Mouse (Mus musculus) gastrocnemius, postnatal 10 days (tissue): ENCODE measurements around the gene Prdm16. TPM values are rescaled to one million over a fixed set of nuclear protein-coding genes. Genes with fewer than 3 reads are reported as not detected.

Experiments used
- DNase-seq: peaks from one replicate; pipeline ENCODE4 v3.0.0; 2021; ENCODE audit warnings: mixed read lengths
- total RNA-seq, 2 experiments: library from RNA; stranded (reverse); gene quantifications; 2 replicates each; pipeline ENCODE4 v1.2.3; 2021

The Prdm16 gene
- total RNA-seq, 2 experiments from 2014 or later = 2.7 to 4.1 TPM

DNA sequence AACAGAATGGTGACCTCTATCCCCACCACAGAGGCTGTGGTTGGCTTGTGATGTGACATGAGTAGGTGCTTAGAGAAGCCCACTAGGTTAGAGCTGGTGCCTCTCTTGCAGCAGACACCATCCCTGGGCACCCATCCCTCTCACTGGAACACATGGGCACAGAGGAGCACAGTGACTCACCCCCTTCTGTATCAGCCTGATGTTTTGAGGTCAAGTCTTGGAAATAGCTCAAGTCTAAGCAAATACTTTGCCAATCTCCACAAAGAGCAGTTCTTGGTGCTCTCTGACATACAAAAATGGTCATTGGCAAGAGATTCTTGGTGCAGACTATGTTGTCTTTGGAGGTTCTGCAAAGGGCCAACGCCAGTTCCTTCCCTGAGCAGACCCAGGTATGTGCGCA lies 257.8 kb downstream of the Prdm16 start:
- DNase-seq = no peak

DNA sequence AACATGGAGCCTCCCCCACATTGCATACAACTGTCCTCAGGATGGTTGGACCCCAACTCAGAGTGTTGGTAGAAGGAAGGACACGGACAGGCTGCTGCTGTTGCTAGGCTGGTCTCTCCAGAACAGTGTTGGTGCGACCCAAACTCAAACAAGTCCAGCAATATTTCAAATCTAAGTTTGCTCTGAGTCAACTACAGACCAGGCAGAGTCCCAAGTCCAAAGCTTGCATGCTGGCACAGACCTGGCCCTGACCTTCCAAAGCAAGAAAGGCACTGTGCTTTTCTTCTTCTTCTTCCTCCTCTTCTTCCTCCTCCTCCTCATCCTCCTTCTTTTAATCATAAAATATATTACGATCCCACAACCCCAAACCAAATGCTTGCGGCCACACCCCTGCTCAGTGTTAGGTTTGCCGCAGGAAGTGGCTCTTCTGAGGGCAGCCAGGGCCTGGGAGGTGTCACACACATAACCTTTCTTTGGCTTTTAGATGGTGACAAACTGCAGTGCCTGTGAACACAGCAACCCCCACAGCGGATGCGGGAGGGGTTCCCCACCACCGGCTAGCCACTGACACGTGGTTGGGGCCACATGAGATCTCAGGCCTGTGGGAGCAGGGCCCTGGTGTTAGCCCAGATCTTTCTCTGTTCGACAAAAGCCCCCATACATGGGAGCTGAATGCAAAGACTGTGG lies 260.6 kb downstream of the Prdm16 start:
- no peak for DNase-seq

DNA sequence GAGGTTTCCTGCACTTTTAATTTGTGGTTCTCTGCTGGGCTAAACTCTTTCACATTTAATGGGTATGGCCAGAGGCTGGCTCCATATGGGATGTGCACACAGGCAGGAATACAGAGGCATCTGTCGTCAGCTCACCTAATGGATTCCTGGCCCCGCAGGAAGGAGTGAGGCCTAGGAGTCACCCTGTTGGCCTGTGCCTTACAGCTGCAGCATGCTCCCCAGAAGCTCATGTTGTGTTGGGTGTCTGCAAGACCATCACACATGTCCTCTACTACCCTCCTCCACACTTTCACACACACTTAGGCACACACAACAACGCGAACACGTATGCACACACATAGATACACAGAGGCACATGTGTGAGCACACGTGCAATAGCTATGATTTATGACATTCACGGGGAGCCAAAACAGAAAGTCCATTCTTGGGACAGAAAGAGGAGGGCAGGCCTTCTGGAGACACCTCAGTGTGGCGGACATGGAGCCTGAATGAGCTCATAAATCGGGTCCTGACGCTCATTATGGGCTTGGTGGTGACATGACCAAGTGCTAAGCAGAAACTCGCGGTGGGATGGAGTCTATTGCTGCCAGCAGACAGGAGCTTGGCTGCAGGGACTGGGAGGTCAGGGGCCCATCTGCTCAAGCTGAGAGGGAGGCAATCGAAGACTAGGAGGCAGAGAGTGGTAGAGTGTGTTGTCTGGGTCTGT lies 265.0 kb downstream of the Prdm16 start:
- no peak for DNase-seq

DNA sequence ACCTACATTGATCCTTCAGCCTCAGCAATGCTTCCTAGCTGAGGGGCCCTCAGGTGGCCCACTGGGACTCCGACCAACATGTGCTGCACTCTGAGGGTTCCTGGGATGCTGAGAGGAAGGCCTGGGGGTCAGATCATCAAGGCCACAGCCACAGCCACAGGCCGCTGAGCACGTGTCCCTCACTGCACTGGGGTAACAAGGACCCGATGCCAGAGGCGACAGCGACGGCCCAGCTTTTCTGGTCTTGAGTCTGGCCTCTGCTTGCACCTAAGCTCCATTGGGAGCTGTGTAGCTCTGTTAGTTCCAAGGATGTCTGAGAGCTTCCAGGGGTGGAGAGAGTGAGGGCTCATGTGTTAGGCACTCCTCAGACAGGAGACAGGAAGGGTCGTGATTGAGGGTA lies 265.8 kb downstream of the Prdm16 start:
- no peak for DNase-seq

DNA sequence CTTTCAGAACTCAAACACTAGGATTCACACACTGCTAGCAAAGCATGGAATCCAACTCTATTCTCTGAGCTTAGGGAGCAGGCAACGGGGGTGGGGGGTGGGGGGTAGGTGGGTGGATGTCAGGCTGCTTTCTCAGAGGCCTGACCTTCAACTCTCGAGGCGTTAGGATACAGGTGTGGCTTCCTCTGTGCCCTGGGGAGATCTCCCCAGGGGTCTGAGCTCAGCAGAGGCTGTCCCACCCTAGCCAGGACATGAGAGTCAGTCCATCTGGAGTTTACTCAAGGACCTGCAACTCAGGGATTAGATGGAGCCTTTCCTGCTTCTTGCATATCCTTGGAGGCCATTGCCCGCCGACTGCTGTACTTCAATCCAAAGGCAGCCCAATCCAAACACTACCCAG lies 267.6 kb downstream of the Prdm16 start:
- DNase-seq = no peak

DNA sequence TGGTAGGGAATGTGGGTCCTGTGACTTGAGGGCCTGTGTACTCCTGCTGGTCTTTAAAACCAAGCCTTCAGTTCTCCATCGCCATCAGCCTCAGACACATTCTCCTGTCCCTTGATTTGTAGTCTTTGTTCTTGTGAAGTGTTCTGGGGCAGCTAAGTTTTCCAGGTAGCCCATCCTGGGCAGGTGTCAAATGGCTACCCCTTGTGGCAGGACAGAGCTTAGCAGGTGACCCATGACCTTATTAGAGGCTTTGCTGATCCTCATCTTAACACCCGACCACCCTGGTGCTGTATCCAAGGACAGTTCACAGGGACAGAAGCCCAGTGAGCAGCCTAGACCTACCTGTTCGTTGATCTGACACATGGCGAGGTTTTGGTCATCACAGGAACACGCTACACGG lies 269.8 kb downstream of the Prdm16 start:
- no peak for DNase-seq

DNA sequence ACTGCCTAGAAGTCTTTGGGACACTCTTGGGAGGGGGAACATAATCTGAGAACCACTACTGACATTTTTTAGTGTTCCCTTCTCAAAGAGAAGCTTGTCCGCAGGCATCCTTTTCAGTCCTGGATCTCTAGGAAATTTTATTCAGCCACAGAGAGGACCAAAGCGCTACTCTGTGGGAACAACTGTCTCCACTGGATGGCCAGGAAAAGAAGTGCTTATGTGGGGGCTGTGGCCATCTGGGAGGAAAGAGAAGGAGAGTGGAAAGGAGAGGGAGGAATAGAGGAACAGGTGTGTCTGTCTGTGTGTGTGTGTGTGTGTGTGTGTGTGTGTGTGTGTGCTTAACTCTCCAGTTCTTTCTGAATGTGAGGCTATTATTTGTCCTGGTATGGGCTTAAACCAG lies 271.9 kb downstream of the Prdm16 start:
- DNase-seq = no peak

DNA sequence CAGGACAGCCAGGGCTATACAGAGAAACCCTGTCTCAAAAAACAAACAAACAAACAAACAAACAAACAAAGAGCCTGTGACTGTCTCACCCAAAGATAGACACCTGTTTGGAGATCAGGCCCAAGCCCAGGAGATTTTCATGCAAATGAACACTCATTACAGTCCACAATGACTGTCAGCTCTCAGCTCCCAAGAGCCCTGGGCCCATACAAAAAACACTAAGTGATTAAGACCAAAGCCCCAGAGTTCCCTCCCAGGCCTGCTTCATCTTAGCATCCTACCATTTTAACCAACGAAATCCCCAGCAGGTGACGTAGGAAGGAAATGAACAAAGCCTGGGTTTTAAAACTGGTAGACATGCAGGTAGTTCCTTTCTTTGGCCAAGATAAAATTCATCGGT lies 275.8 kb downstream of the Prdm16 start:
- no peak for DNase-seq

DNA sequence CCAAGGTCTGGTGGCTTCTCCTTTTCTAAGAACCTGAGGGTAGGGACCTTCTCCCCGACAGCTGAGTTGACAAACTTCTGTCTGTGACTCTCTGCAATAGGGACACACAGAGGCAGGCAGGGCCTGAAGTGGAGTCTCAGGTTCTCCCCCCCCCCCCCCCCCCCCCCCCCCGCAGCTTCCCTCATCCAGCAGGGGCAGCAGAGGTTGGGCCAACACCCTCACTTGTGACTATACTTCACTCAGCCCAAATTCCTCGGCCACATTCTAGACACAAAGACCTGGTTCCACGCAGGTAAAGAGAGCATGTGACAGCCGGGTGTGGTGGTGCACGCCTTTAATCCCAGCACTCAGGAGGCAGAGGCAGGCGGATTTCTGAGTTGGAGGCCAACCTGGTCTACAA lies 276.2 kb downstream of the Prdm16 start:
- DNase-seq = no peak

DNA sequence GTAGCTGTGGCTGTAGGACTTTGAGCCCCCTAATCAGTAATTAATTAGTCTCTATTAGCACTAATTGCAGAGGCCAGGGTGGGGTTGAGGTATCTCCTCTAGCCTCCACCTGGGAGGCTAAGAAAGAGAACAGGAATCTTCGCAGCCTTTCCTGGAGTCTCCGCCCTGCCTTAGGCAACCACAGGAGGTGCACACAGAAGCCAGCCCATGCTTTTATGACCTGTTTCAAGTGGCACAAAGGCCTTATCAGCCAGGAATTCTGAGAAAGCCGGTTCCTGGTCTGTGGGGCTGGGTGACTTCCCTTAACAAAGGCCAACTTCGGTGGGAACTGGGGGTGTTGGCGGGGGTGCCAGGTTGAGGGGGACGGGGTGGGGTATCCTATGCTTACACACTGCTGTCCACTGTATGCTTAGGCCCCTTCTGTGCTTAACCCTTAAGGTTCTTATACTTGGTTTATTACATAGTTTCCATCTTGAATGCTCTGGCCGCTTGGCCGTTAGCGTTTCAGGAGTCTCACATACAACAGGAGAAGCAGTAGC lies 276.8 kb downstream of the Prdm16 start:
- DNase-seq = no peak

DNA sequence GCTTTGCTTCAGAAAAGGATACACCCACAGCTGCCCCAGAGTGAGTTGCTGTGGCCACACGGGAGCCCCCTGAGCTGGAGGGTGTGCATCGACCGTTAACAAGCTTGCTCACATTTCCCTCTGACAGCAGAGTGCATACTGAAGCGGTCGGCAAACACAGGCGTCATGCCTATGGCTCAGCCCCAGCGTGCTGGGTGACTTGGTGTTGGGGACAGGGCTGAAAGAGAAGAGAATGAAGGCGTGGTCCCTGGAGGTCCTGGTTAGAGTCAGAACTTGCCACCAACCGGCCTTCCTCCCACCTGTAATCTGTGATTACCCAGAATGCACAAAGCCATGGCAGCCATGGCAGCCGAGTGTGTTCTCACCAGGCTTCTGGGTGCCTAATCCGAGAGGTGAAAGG lies 277.9 kb downstream of the Prdm16 start:
- no peak for DNase-seq

DNA sequence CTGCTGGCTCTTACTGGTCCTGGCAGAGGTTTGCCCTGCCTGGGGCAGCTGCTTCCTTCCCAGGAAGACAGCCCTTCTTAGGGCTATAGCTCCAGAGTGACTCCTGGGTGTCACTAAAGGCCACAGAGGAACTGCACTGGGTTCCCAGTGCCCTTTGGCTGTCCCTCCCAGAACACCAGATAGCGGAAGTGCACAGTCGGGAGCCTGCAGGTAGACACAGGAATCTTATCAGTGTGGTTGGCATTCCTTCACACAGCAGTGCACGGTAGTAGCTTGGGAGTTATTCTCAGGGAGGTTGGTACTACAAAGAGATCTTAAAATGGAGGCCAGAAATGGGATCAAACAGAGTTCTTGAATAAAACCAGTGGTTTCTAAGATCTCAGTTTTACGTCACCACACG lies 278.3 kb downstream of the Prdm16 start:
- no peak for DNase-seq

DNA sequence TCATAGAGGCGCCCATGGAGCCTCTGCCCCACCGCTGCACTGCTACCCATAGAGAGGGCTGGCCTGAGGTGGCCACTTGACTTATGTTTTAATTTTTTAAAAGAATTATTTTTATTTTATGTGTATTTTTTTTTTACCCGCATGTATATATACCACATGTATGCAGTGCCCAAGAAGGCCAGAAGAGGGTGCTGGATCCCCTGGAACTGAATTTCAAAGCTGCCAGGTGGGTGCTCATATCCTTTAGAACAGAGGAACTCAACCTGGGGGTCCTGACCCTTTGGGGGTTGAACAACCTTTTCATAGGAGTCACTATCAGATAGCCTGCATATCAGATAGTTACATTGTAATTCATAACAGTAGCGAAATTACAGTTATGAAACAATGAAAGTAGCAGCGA lies 281.3 kb downstream of the Prdm16 start:
- no peak for DNase-seq

DNA sequence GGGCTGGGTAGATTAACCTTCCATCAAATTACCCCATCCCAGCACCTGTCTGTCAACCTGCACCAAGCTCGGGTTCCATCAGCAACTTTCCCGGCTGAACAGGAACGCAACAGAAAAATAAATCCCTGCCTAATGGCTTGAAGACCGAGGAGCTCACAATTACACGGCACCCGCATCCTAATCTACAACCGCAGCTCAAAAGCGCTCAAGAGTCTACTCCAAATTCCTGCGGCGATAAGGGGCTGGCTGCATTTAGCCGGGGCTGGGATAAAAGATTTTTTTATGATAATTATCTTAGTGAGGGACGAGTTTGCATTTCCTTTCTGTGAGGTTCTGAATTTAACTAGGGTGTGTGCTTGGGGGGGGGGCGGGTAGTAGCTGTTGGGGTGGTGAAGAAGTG lies 284.4 kb downstream of the Prdm16 start:
- no peak for DNase-seq

DNA sequence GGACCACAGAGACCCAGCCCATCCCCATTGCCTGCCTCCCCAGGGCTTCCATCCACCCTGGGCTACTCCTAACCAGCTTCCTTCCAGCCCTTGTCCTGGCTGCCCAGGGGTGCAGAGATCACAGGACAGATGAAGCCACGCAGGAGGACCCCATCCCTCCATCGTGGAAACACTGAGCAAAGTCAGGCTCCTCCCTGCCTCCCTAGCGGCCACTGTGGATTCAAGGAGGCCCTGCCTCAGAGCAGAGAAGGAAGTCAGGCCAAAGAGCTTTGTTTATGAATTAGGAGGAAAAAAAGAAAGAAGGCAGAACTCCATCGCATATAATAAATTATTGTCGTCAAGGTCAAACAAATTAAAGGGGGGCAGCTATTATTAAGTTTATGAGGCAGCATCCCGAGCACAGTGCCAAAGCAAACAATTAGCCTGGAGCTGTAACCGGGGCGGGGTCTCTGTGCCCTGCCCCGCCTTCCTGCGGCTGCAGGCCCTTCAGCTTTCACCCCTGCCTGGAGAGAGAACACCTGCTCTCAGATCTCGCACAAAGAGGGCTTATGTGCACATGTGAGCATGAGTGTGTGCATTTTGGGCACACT lies 288.4 kb downstream of the Prdm16 start:
- DNase-seq = no peak

DNA sequence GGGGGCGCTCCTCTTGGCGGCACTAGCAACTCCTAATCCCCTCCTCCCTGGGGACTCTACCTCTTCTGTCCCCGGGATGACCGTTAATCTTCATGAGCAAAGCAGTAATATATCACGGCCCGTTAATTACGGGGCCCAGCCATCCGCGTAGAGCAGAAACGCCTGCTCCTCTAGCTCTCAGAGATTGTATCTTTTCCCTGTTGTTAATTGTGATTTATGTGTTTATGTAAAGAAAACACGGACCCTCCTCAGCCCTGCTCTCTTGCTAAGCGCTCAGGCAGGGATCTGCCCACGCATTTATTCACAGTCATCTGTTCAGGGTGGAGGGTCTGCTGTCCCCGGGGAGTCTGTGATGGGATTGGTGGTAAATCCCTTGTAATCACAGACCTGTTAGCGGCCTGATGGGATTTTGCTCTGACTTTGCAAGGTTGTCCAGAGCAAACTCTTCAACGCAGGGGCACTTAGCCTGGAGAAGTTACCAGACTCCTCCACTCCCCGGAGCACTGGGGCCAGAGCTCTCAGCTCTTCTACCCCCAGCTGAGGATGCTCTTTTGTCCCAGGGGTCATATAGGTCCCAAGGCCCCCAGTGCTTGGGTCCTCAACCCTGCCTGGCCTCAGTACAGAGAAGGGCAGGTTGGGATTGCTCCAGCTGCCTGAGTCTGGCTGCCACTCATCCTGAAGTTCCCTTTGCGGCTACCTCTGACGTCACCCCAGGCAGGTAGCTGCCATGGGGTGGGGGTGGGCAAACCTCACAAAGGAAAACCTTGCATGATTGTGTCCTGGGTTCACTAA lies 289.7 kb downstream of the Prdm16 start:
- DNase-seq = no peak

DNA sequence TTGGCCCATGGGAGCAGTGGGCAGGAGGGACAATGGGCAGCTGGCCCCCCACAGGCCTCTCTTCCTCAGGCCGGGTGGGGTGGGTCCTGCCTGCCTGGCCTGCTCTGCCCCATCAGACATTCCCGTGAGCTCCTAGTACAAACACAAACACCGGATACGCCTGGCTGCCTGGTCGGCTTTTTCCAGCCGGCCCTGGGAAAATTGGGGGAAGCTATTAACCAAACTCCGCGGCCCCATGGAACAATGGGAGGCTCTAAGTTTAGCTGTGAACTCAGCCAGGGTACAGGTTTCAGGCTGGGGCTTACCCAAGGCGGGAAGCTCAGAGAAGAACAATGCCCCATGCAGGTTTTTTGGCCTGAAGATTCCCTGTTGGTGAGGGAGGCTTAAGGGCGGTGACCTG lies 300.0 kb downstream of the Prdm16 start:
- peak; percentile 18 for DNase-seq

DNA sequence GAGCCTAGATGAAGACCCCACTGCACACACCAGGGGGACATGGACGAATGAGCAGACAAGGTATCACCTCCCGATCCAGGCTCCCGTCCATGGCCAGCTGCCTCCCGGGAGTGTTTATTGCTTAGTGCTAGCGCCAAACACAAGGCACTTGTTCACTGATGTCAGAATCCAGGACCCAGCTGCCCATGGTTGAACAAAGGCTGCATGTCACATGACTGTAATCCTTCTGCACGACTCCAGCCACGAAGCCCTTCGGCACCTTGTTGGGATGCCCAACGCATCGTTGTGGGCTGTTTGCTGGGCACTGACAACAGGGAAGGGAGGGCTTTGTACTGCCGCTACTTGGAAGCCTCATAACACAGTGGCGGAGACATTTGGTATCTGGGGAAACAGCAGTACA lies 300.9 kb downstream of the Prdm16 start, which contains the start of gene B230104I21Rik:
TSS of gene B230104I21Rik (plus strand) at position 367 of the 400 bp plus-strand sequence.
- DNase-seq = no peak

DNA sequence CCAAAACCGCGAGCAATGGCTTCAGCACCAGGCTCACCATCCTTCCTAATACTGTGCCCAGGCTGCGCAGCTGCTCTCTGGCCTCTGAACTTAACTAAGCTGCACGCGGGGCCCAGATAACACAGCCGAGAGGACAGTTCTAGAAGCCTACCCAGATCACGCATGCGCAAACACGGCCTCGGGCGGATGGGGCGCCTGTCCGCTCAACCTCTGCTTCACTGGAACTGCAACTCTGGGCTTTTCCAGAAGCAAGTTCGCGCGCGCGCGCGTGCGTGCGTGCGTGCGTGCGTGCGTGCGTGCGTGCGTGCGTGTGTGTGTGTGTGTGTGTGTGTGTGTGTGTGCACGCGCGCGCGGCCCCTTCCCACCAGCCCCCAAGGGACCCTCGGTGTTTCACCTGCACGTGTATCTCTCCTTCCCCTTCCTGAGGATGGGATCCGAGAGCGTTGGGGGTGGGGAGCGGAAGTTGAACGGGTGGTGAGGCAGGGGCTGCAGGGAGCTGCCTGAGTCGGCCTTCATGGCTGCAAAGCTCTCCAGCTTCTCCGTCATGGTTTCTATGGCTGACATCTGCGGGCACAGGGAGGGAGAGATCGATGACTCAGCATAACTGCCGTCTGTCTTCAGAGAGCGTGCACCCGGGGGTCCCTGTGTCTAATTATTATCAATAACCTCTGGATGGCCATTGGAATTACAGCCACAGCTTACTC lies 301.8 kb downstream of the Prdm16 start:
- DNase-seq = peak; percentile 39

DNA sequence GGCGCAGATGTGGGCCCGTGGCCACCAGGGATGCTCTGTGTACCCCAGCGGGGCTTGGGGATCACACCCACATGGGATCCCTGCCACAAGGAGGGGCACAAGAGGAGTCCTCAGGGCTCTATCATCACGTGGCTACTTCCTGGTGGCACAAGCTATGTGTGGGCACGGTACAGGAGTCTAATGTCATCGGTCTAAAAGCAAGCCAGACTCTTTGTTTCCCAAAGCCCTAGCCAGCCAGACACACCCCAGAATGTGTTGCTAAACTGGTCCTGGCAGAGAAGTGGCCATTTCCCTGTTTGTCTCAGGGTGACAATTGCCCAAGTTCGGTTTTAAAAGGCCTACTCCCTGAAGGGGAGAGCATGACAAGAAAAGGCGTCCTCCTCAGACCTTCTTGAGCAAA lies 303.4 kb downstream of the Prdm16 start:
- no peak for DNase-seq

DNA sequence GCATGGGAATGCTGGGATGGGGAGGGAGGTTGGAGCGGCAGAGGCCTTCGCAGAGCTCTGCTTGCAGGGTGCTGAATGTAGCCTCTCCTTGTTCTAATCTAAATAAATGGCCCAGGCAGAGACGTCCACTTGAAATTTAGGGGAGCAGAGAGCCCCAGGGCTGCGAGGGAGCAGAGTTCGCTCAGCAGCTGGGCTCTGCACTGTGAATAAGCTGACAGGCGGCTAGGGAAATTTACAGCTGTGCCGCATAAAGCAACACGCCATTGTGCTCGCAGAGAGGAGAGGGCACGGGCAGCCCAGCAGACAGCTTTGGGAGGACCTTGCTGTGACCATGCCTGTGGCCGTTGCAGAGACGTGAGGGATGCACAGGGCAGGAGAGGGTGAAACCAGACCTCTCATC lies 305.4 kb downstream of the Prdm16 start:
- DNase-seq = no peak

DNA sequence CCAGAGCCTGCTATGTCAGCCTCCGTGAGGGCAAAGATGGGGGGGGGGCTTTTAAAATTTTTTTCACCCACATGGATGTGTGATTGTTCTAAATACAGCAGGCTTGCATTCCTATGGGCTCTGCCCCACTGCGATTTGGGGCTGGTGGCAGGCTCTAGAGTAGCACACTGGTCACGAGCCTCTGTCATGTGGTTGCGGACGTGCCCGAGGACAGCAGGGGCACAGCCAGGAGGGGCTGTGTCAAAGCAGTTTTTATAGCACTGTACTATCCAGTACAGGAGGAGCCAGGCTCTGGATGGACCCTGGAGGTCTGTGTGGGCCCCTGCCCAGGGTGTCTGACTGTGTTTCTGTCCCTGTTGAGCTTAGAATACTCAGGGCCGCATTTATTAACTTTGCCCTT lies 306.7 kb downstream of the Prdm16 start:
- no peak for DNase-seq
